Mouse (Mus musculus): Measurements from ENCODE around the gene Ebi3. TPM values are rescaled to one million over a fixed set of nuclear protein-coding genes. Genes with fewer than 3 reads are reported as not detected.

The Ebi3 gene
- total and polyA plus RNA-seq, 3 experiments, result 0.98 to 2.5 (median 2.0) TPM

- Histone ChIP-seq H3K9me3 (replicated peaks) (no peaks in the 10 kb centered on the region), H3K27me3 (ENCODE audit: insufficient read depth, low read length) (peaks cover 40% of the 10 kb centered on the region), H3K4me1 (ENCODE audit: insufficient read depth, low read depth, low read length) (peaks cover 8% of the 10 kb centered on the region), H3K4me3 (ENCODE audit: low read depth, low read length) (no peak overlapping the region), H3K36me3 (replicated peaks) (no peaks in the 10 kb centered on the region)
- ATAC-seq (ENCODE audit: extremely low read depth, insufficient number of reproducible peaks, low FRiP score, poor library complexity, severe bottlenecking) (no peak), DNase-seq (ENCODE audit: low spot score) (no peak)
- no peak for TF ChIP-seq CTCF (IDR thresholded peaks at IDR 0.05; ENCODE audit: low read depth, low read length)
Measured at GRCm38 (mm10) chr17:55977301-55977700, 24.9 kb downstream of the Ebi3 start.

GRCm38 (mm10) chr17:55986030-55986961 lies 33.9 kb downstream of the Ebi3 start, which contains the start of gene Fsd1:
Gene Fsd1, plus strand, starts transcription at chr17:55986509.
- no peak within 1 kb of the TSS for H3K4me3 ChIP-seq (ENCODE audit: low read depth, low read length)
- peaks cover 8% of the 10 kb centered on the region for H3K4me1 ChIP-seq (ENCODE audit: insufficient read depth, low read depth, low read length)
- peaks cover 60% of the 10 kb centered on the region for H3K27me3 ChIP-seq (ENCODE audit: insufficient read depth, low read length)
- DNase-seq (ENCODE audit: low spot score) (no peak), ATAC-seq (ENCODE audit: extremely low read depth, insufficient number of reproducible peaks, low FRiP score, poor library complexity, severe bottlenecking) (no peak)
- no peaks in the 10 kb centered on the region for H3K9me3 ChIP-seq (replicated peaks)
- H3K36me3 ChIP-seq (replicated peaks), result no peaks in the 10 kb centered on the region
- no peak for TF ChIP-seq TAL1 (conservative IDR thresholded peaks at IDR 0.05; ENCODE audit: low read depth, low read length)
- TF ChIP-seq GATA1 (IDR thresholded peaks at IDR 0.05; ENCODE audit: borderline replicate concordance, low read length), result no peak
- TF ChIP-seq GATA2 (IDR thresholded peaks at IDR 0.05; ENCODE audit: borderline replicate concordance, low read depth, low read length), result no peak
- TF ChIP-seq CTCF (IDR thresholded peaks at IDR 0.05; ENCODE audit: low read depth, low read length), result no peak
- no peak for TF ChIP-seq POLR2AphosphoS5 (IDR thresholded peaks at IDR 0.05; ENCODE audit: insufficient replicate concordance, low read depth, low read length)

GRCm38 (mm10) chr17:55990278-55990898 lies 37.9 kb downstream of the Ebi3 start:
- ATAC-seq (ENCODE audit: extremely low read depth, insufficient number of reproducible peaks, low FRiP score, poor library complexity, severe bottlenecking) (no peak), DNase-seq (ENCODE audit: low spot score) (no peak)
- no peaks in the 10 kb centered on the region for H3K9me3 ChIP-seq (replicated peaks)
- TF ChIP-seq GATA2 (IDR thresholded peaks at IDR 0.05; ENCODE audit: borderline replicate concordance, low read depth, low read length) (no peak), POLR2AphosphoS5 (IDR thresholded peaks at IDR 0.05; ENCODE audit: insufficient replicate concordance, low read depth, low read length) (no peak), CTCF (IDR thresholded peaks at IDR 0.05; ENCODE audit: low read depth, low read length) (no peak), TAL1 (conservative IDR thresholded peaks at IDR 0.05; ENCODE audit: low read depth, low read length) (no peak), GATA1 (IDR thresholded peaks at IDR 0.05; ENCODE audit: borderline replicate concordance, low read length) (no peak)
- peaks cover 8% of the 10 kb centered on the region for H3K4me1 ChIP-seq (ENCODE audit: insufficient read depth, low read depth, low read length)
- no peaks in the 10 kb centered on the region for H3K36me3 ChIP-seq (replicated peaks)
- no peak overlapping the region for H3K4me3 ChIP-seq (ENCODE audit: low read depth, low read length)
- H3K27me3 ChIP-seq (ENCODE audit: insufficient read depth, low read length), result peaks cover 80% of the 10 kb centered on the region

GRCm38 (mm10) chr17:55996007-55996406 lies 43.6 kb downstream of the Ebi3 start:
- no peak for TF ChIP-seq CTCF (IDR thresholded peaks at IDR 0.05; ENCODE audit: low read depth, low read length)
- no peak for TF ChIP-seq GATA2 (IDR thresholded peaks at IDR 0.05; ENCODE audit: borderline replicate concordance, low read depth, low read length)
- TF ChIP-seq GATA1 (IDR thresholded peaks at IDR 0.05; ENCODE audit: borderline replicate concordance, low read length), result no peak
- peaks cover 4% of the 10 kb centered on the region for H3K9me3 ChIP-seq (replicated peaks)
- no peak overlapping the region for H3K4me3 ChIP-seq (ENCODE audit: low read depth, low read length)
- H3K4me1 ChIP-seq (ENCODE audit: insufficient read depth, low read depth, low read length), result no peaks in the 10 kb centered on the region
- H3K27me3 ChIP-seq (ENCODE audit: insufficient read depth, low read length), result peaks cover 44% of the 10 kb centered on the region
- DNase-seq (ENCODE audit: low spot score) (no peak), ATAC-seq (ENCODE audit: extremely low read depth, insufficient number of reproducible peaks, low FRiP score, poor library complexity, severe bottlenecking) (no peak)
- H3K36me3 ChIP-seq (replicated peaks), result no peaks in the 10 kb centered on the region

- Histone ChIP-seq H3K4me3 (ENCODE audit: low read depth, low read length) (no peak overlapping the region), H3K27me3 (ENCODE audit: insufficient read depth, low read length) (peaks cover 20% of the 10 kb centered on the region), H3K4me1 (ENCODE audit: insufficient read depth, low read depth, low read length) (no peaks in the 10 kb centered on the region; the same call in 1 of the 2 replicates), H3K36me3 (replicated peaks) (no peaks in the 10 kb centered on the region), H3K9me3 (replicated peaks) (peaks cover 4% of the 10 kb centered on the region)
- ATAC-seq (ENCODE audit: extremely low read depth, insufficient number of reproducible peaks, low FRiP score, poor library complexity, severe bottlenecking), result no peak
- DNase-seq (ENCODE audit: low spot score), result no peak
- TF ChIP-seq GATA1 (IDR thresholded peaks at IDR 0.05; ENCODE audit: borderline replicate concordance, low read length) (no peak), CTCF (IDR thresholded peaks at IDR 0.05; ENCODE audit: low read depth, low read length) (no peak), POLR2AphosphoS5 (IDR thresholded peaks at IDR 0.05; ENCODE audit: insufficient replicate concordance, low read depth, low read length) (no peak), TAL1 (conservative IDR thresholded peaks at IDR 0.05; ENCODE audit: low read depth, low read length) (no peak), GATA2 (IDR thresholded peaks at IDR 0.05; ENCODE audit: borderline replicate concordance, low read depth, low read length) (no peak)
Measured at GRCm38 (mm10) chr17:55999794-56000499, 47.5 kb downstream of the Ebi3 start.

GRCm38 (mm10) chr17:56003000-56003399 lies 50.6 kb downstream of the Ebi3 start:
- DNase-seq (ENCODE audit: low spot score) (no peak), ATAC-seq (ENCODE audit: extremely low read depth, insufficient number of reproducible peaks, low FRiP score, poor library complexity, severe bottlenecking) (no peak)
- no peak for TF ChIP-seq POLR2AphosphoS5 (IDR thresholded peaks at IDR 0.05; ENCODE audit: insufficient replicate concordance, low read depth, low read length)
- no peak for TF ChIP-seq TAL1 (conservative IDR thresholded peaks at IDR 0.05; ENCODE audit: low read depth, low read length)
- TF ChIP-seq GATA1 (IDR thresholded peaks at IDR 0.05; ENCODE audit: borderline replicate concordance, low read length), result no peak
- TF ChIP-seq GATA2 (IDR thresholded peaks at IDR 0.05; ENCODE audit: borderline replicate concordance, low read depth, low read length), result no peak
- TF ChIP-seq CTCF (IDR thresholded peaks at IDR 0.05; ENCODE audit: low read depth, low read length), result no peak
- Histone ChIP-seq H3K4me3 (ENCODE audit: low read depth, low read length) (no peak overlapping the region), H3K27me3 (ENCODE audit: insufficient read depth, low read length) (peaks cover 11% of the 10 kb centered on the region), H3K9me3 (replicated peaks) (no peaks in the 10 kb centered on the region), H3K36me3 (replicated peaks) (no peaks in the 10 kb centered on the region), H3K4me1 (ENCODE audit: insufficient read depth, low read depth, low read length) (peaks cover 18% of the 10 kb centered on the region)
